Mouse (Mus musculus) kidney, adult 2 months (tissue): ENCODE results near the gene Gpld1.

Experiments
- CTCF ChIP-seq: fragments of 200-500 bp; conservative IDR thresholded peaks from 2 replicates; pipeline ENCODE4 v1.5.1; 2011; ENCODE audit warnings: low read depth, mild to moderate bottlenecking, control low read depth, low read length, moderate library complexity, mixed read lengths; ENCODE audit not compliant: insufficient read depth, insufficient read length
- POLR2A ChIP-seq: fragments of 200-500 bp; IDR thresholded peaks from one replicate; pipeline ENCODE4 v1.6.1; 2011; ENCODE audit warnings: low read depth, low read length, control low read depth

- TF ChIP-seq CTCF (no peak), POLR2A (no peak)
These were observed 22.9 kb downstream of the Gpld1 start for GRCm38 (mm10) chr13:24965846-24966201.
